Mouse (Mus musculus): ENCODE results near the gene Furin. TPM values are rescaled to one million over a fixed set of nuclear protein-coding genes. Genes with fewer than 3 reads are reported as not detected.

The Furin gene
- polyA plus RNA-seq, 1 experiment, result 117 TPM

DNA sequence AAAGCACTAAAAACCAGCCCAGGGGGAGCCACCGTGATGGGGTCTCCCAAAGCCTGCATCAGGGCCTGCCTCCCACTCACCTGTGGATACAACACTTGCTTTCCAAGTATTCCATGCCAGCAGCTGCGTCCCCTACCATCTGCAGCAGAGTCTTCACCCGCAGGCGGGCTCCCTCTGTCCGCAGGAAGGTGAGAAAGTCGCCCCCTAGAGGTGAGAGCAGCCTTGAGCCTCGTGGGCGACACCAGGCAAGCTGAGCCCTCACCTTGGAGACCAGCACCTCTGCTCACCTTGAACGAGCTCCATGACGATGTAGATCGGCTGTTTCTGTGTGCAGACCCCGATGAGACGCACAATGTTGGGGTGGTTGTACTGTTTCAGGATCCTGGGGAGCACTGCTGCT lies 25.7 kb downstream of the Furin start:
- 0 out of 2 replicates have a peak, but pooled peaks cover 1% of the 10 kb centered on the region for H3K36me3 ChIP-seq (ENCODE audit: control insufficient read depth, insufficient read depth, low read length)
- no peak overlapping the region for H3K27ac ChIP-seq (ENCODE audit: insufficient read depth, low read depth, low read length)
- WGBS, result 51% methylated on average over 13 of the region's 13 CpGs
- H3K27me3 ChIP-seq (ENCODE audit: control insufficient read depth, insufficient read depth, low read length), result no peaks in the 10 kb centered on the region
- H3K4me1 ChIP-seq (ENCODE audit: control insufficient read depth, insufficient read depth, insufficient read length, low read length), result peaks cover 3% of the 10 kb centered on the region; the same call in 1 of the 2 replicates
- H3K4me3 ChIP-seq (ENCODE audit: low read depth, low read length), result no peak overlapping the region
- TF ChIP-seq CTCF (IDR thresholded peaks at IDR 0.05; ENCODE audit: extremely low read depth, insufficient read length, insufficient replicate concordance, low read depth, low read length) (peak; percentile 61; the same call in 1 of the 2 replicates), POLR2A (IDR thresholded peaks at IDR 0.05; ENCODE audit: low read depth, low read length) (no peak)

DNA sequence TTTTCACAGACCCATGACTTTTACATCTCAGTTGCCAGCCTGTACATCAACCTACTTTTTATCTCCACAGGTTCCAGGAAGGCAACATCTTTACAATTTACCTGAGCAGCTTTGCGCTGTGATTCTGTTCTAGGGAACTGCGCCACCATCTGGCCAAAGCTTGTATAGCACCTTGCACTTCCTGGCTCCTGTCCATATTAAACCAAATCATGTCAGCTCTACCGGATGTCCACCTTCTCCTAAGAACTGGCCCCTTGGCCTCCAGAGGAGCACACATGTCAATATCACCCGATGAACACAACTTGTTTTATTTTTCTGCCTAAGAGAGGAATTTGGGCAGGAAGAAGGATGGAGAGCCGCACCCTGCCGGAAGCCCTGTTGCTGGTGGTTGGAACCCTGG lies 27.8 kb downstream of the Furin start:
- Histone ChIP-seq H3K36me3 (ENCODE audit: control insufficient read depth, insufficient read depth, low read length) (0 out of 2 replicates have a peak, but pooled peaks cover 1% of the 10 kb centered on the region), H3K27me3 (ENCODE audit: control insufficient read depth, insufficient read depth, low read length) (no peaks in the 10 kb centered on the region), H3K4me3 (ENCODE audit: low read depth, low read length) (no peak overlapping the region), H3K27ac (ENCODE audit: insufficient read depth, low read depth, low read length) (no peak overlapping the region), H3K4me1 (ENCODE audit: control insufficient read depth, insufficient read depth, insufficient read length, low read length) (peaks cover 3% of the 10 kb centered on the region; the same call in 1 of the 2 replicates)
- no peak for TF ChIP-seq POLR2A (IDR thresholded peaks at IDR 0.05; ENCODE audit: low read depth, low read length)
- peak; percentile 67; the same call in 1 of the 2 replicates for TF ChIP-seq CTCF (IDR thresholded peaks at IDR 0.05; ENCODE audit: extremely low read depth, insufficient read length, insufficient replicate concordance, low read depth, low read length)
- WGBS, result 25% methylated on average over 6 of the region's 6 CpGs

DNA sequence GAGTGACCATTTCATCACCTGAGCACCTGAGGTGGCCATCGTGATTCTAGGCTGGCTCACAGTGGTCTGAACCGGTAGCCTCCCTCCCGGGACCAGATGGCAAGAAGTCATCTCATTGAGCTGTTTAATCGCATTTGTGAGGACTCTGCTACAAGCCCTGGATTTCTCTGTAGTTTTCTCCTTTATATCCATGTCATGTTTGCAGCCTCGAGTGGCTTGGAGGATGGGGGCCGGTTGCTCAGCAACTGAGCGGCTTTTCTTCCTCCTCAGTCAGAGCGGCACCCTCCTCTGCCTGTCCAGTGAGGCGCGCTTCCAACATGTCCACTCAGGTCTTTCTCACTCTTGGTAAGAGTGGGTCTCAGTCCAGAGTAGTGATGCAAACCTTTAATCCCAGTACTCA lies 29.0 kb downstream of the Furin start:
- H3K27ac ChIP-seq (ENCODE audit: insufficient read depth, low read depth, low read length), result no peak overlapping the region
- H3K36me3 ChIP-seq (ENCODE audit: control insufficient read depth, insufficient read depth, low read length), result 0 out of 2 replicates have a peak, but pooled peaks cover 1% of the 10 kb centered on the region
- TF ChIP-seq CTCF (IDR thresholded peaks at IDR 0.05; ENCODE audit: extremely low read depth, insufficient read length, insufficient replicate concordance, low read depth, low read length) (no peak), POLR2A (IDR thresholded peaks at IDR 0.05; ENCODE audit: low read depth, low read length) (no peak)
- WGBS, result 79% methylated on average over 10 of the region's 10 CpGs
- peaks cover 3% of the 10 kb centered on the region; the same call in 1 of the 2 replicates for H3K4me1 ChIP-seq (ENCODE audit: control insufficient read depth, insufficient read depth, insufficient read length, low read length)
- H3K27me3 ChIP-seq (ENCODE audit: control insufficient read depth, insufficient read depth, low read length), result no peaks in the 10 kb centered on the region
- no peak overlapping the region for H3K4me3 ChIP-seq (ENCODE audit: low read depth, low read length)

GRCm38 (mm10) chr7:80375376-80376039 lies 29.7 kb downstream of the Furin start:
- no peak overlapping the region for H3K27ac ChIP-seq (ENCODE audit: insufficient read depth, low read depth, low read length)
- WGBS, result 47% methylated on average over 9 of the region's 9 CpGs
- no peaks in the 10 kb centered on the region for H3K27me3 ChIP-seq (ENCODE audit: control insufficient read depth, insufficient read depth, low read length)
- H3K4me1 ChIP-seq (ENCODE audit: control insufficient read depth, insufficient read depth, insufficient read length, low read length), result peaks cover 3% of the 10 kb centered on the region; the same call in 1 of the 2 replicates
- no peak overlapping the region for H3K4me3 ChIP-seq (ENCODE audit: low read depth, low read length)
- 0 out of 2 replicates have a peak, but pooled peaks cover 1% of the 10 kb centered on the region for H3K36me3 ChIP-seq (ENCODE audit: control insufficient read depth, insufficient read depth, low read length)
- TF ChIP-seq CTCF (IDR thresholded peaks at IDR 0.05; ENCODE audit: extremely low read depth, insufficient read length, insufficient replicate concordance, low read depth, low read length) (no peak), POLR2A (IDR thresholded peaks at IDR 0.05; ENCODE audit: low read depth, low read length) (no peak)

- no peak for TF ChIP-seq POLR2A (IDR thresholded peaks at IDR 0.05; ENCODE audit: low read depth, low read length)
- TF ChIP-seq CTCF (IDR thresholded peaks at IDR 0.05; ENCODE audit: extremely low read depth, insufficient read length, insufficient replicate concordance, low read depth, low read length), result no peak
- Histone ChIP-seq H3K4me3 (ENCODE audit: low read depth, low read length) (no peak overlapping the region), H3K4me1 (ENCODE audit: control insufficient read depth, insufficient read depth, insufficient read length, low read length) (peaks cover 3% of the 10 kb centered on the region; the same call in 1 of the 2 replicates), H3K27ac (ENCODE audit: insufficient read depth, low read depth, low read length) (no peak overlapping the region), H3K27me3 (ENCODE audit: control insufficient read depth, insufficient read depth, low read length) (no peaks in the 10 kb centered on the region), H3K36me3 (ENCODE audit: control insufficient read depth, insufficient read depth, low read length) (0 out of 2 replicates have a peak, but pooled peaks cover 1% of the 10 kb centered on the region)
- 92% methylated on average over 3 of the region's 3 CpGs for WGBS
Observed at GRCm38 (mm10) chr7:80374733-80375132, 30.5 kb downstream of the Furin start.

- WGBS, result 56% methylated on average over 3 of the region's 3 CpGs
Observed at GRCm38 (mm10) chr7:80374280-80374679, 31.0 kb downstream of the Furin start.

DNA sequence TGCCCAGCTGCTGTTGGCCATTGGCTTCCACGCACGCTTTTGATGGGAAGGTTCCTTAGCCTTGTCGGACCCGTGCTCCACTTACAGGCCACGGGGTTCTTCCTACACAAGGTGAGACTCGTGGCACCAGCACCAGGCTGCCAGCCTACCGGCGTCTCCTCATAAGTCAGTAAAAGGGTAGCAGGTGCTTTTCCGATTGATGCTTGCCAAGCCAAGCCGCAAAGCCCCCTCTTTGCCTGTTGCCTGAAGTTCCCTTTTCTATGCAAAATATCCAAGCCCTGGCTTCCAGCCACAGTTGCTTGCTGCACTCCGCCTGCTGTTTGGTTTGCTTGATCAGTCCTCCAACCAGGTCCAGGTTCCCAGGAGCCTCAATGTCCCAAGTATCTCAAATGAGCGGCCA lies 31.4 kb downstream of the Furin start:
- Histone ChIP-seq H3K4me3 (ENCODE audit: low read depth, low read length) (no peak overlapping the region), H3K27me3 (ENCODE audit: control insufficient read depth, insufficient read depth, low read length) (no peaks in the 10 kb centered on the region), H3K27ac (ENCODE audit: insufficient read depth, low read depth, low read length) (0 out of 2 replicates have a peak overlapping the region, but pooled peaks have one; percentile 14), H3K4me1 (ENCODE audit: control insufficient read depth, insufficient read depth, insufficient read length, low read length) (peaks cover 3% of the 10 kb centered on the region; the same call in 1 of the 2 replicates), H3K36me3 (ENCODE audit: control insufficient read depth, insufficient read depth, low read length) (no peaks in the 10 kb centered on the region)
- 83% methylated on average over 12 of the region's 12 CpGs for WGBS
- TF ChIP-seq POLR2A (IDR thresholded peaks at IDR 0.05; ENCODE audit: low read depth, low read length) (no peak), CTCF (IDR thresholded peaks at IDR 0.05; ENCODE audit: extremely low read depth, insufficient read length, insufficient replicate concordance, low read depth, low read length) (no peak)

More at GRCm38 (mm10) chr7:80374280-80374679, 31.0 kb downstream of the Furin start:
- no peak overlapping the region for H3K4me3 ChIP-seq (ENCODE audit: low read depth, low read length)
- TF ChIP-seq POLR2A (IDR thresholded peaks at IDR 0.05; ENCODE audit: low read depth, low read length) (no peak), CTCF (IDR thresholded peaks at IDR 0.05; ENCODE audit: extremely low read depth, insufficient read length, insufficient replicate concordance, low read depth, low read length) (no peak)
- H3K36me3 ChIP-seq (ENCODE audit: control insufficient read depth, insufficient read depth, low read length), result no peaks in the 10 kb centered on the region
- H3K4me1 ChIP-seq (ENCODE audit: control insufficient read depth, insufficient read depth, insufficient read length, low read length), result peaks cover 3% of the 10 kb centered on the region; the same call in 1 of the 2 replicates
- H3K27ac ChIP-seq (ENCODE audit: insufficient read depth, low read depth, low read length), result 0 out of 2 replicates have a peak overlapping the region, but pooled peaks have one; percentile 6
- no peaks in the 10 kb centered on the region for H3K27me3 ChIP-seq (ENCODE audit: control insufficient read depth, insufficient read depth, low read length)

Measured in small intestine, adult 2 months (tissue).